Mouse (Mus musculus) adrenal gland, postnatal 36 days (tissue): ENCODE measurements around the gene Mcpt2. TPM values are rescaled to one million over a fixed set of nuclear protein-coding genes. Genes with fewer than 3 reads are reported as not detected.
"Not testable (repeated sequence)": the region's sequence is repeated elsewhere in the genome, so short reads cannot be mapped to it uniquely, and the experiment has no call there.

Experiments
- DNase-seq, 2 experiments: peaks; one replicate each; pipeline ENCODE4 v3.0.0; 2021; ENCODE audit warnings: mixed read lengths in 1 of 2
- long read RNA-seq, 2 experiments: library from polyadenylated mRNA; stranded (forward); transcript quantifications; one replicate each; pipeline ENCODE4 v2.0.0; 2021; ENCODE audit warnings: borderline sequencing depth in 2 of 2
- microRNA-seq: library from miRNA; unstranded; fragments of <30 nt; microRNA quantifications from one replicate; pipeline ENCODE4 v1.2.0, GENCODE M21; 2021
- total RNA-seq, 2 experiments: library from RNA; stranded (reverse); gene quantifications; 2 replicates each; pipeline ENCODE4 v1.2.3; 2021

Gene Mcpt2
- not detected for total RNA-seq
- long read RNA-seq, experiment 1 = 0 reads
- long read RNA-seq, experiment 2 = 0 reads

DNA sequence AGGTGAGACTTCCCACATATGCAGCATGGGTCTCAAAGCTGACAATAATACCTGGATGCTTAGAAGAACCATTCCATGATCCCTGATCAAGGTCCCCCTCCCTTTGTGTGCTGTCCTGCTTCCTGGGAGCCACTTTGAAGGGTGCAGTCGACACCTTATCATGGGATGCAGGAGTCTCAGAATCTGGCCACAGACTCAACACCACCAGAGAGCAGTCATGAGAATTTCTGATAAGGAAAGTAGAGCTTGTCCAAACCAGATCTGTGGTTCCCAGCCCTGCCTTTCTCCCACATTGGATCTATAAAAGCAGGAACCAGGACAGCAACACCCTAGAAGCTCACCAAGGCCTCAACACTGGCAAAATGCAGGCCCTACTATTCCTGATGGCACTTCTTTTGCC, at the start of gene Mcpt2:
Mcpt2 (plus strand) TSS at position 250 of the 400 bp plus-strand sequence.
- not testable (repeated sequence) for DNase-seq

GRCm38 (mm10) chr14:56013147-56013546, 28.7 kb upstream of the Mcpt2 start:
- no peak for DNase-seq

DNA sequence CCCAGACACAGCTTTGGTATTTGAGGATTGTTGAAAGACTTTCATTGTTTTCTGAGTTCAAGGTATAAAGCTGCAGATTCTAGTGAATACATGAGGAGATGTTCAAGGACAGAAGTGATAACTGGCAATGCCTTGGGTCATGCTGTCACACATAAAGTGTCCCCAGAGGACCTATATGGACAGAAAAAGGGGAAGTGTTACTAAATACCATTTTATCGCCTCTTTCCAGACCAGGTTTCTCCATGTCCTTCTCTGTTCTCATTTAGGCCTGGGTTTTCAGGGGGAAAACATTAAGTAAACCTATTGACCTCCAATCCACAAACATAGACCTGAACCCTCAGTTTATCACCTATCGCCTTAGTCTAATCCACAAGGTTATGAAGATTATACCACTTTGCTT, 27.9 kb upstream of the Mcpt2 start:
- DNase-seq = no peak

DNA sequence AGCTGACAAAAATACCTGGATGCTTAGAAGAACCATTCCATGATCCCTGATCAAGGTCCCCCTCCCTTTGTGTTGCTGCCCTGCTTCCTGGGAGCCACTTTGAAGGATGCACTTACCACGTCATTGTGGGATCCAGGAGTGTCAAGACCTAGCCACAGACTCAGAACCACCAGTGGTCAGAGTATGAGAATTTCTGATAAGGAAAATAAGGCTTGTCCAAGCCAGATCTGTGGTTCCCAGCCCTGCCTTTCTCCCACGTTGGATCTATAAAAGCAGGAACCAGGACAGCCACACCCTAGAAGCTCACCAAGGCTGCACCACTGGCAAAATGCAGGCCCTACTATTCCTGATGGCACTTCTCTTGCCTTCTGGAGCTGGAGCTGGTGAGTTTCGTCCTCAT, 24.2 kb upstream of the Mcpt2 start, which contains the start of gene Mcpt1:
Mcpt1 (plus strand) TSS at position 301 of the 400 bp plus-strand sequence.
- not testable (repeated sequence) for DNase-seq

DNA sequence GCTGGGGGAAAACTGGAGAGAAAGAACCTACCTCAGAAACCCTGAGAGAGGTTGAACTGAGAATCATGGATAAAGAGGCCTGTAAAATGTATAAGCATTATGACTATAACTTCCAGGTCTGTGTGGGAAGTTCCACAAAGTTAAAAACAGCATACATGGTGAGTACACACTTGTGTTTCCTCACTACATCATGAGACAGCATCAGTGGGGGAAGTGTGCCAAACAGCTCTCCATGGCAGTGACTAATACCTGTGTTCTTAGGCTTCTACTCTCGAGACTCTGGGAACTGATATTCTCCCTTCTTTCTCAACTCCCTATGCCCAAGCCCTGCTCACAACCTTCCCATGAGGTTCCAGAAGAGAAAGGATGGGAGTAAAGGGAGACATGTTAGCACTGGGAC, 22.4 kb upstream of the Mcpt2 start:
- DNase-seq = no peak

- not testable (repeated sequence) for DNase-seq
These were observed 20.5 kb upstream of the Mcpt2 start for GRCm38 (mm10) chr14:56021305-56021704.

DNA sequence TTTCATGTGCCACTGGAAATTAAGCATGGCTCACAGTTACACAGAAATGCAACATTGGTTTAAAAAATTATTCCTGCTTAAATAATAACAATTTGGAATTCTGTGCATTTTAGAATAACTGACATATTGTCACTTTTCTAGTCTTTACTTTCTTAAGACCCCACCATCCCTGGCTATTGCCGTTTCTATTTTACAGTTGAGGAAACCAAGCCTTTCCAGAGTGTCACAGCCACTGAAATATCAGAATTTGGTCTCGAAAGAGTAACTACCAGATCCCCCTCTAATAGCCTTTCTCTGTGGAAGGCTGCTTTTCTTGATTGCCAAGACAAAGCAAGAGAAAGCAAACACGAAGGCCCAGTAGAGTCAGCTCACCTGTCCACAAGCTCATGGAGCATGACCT, 11.4 kb upstream of the Mcpt2 start, which contains the start of gene Mcpt9:
Mcpt9 (minus strand) TSS at position 101 of the 400 bp plus-strand sequence.
- not testable (repeated sequence) for DNase-seq

DNA sequence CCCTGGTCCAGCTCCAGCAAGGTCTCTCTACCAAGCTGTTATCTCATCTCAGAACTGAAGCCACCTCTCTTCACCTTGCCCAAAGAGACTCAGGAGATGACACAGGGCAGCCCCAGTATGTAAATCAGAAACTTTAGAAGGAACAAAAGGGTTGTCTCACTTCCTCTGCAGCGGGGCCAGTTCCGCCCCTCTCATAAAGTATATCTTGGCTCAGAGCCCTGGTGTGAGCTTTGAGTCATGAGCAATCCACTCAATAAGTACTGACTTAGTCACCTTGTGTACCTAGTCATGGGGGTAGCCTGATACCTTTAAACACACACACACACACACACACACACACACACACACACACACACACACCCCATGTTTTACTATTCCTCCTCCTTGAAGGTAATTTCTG, 7.4 kb upstream of the Mcpt2 start:
- no peak for DNase-seq

- DNase-seq = no peak
These were observed 13.6 kb downstream of the Mcpt2 start for GRCm38 (mm10) chr14:56055408-56055807.

GRCm38 (mm10) chr14:56057722-56058121, 15.9 kb downstream of the Mcpt2 start:
- no peak for DNase-seq

GRCm38 (mm10) chr14:56062213-56062612, 20.4 kb downstream of the Mcpt2 start, which contains the start of gene Mcpt4:
Mcpt4 (minus strand) TSS chr14:56062313.
- DNase-seq = not testable (repeated sequence)

- no peak for DNase-seq
These were observed 40.2 kb downstream of the Mcpt2 start for GRCm38 (mm10) chr14:56082016-56082415.

DNA sequence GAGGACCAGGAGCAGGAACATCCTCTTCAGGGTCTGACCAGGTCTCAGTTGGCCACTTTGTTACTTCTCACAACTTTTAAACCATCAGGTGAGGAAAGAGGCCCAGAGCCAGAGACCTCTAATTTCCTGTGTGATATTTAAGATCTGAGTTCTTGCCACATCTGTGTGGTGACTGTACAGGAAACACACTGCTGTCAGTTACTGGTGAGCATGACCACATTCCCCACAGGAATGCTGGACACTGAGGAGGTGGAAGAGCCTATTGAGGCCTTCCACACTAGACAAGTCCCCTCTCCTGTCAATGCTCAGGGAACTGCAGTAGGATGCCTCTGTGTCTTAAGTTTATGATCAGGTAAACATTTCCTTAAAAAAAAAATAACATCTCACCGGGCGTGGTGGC, 43.3 kb downstream of the Mcpt2 start, which contains the start of gene Mcpt8:
Mcpt8 (minus strand) TSS at position 107 of the 400 bp plus-strand sequence.
- no peak for DNase-seq

DNA sequence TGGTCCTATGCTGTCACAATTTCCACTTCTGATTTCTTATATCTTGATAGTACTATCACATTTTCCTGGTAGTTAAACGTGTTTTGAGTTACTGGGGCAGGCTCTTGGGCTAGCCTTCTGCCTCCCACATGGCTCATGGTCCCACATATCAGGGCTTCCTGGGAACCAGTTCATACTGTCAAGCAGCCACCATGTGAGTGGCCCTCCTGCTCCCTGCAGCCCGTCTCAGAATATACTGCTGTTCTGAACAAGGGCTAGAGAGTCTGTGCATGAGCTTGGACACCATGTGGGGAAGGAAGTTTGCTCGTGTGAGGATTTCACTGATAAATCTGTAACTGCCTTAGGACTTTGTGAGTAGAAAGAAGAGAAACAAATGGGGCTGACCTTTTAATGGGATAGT, 44.9 kb downstream of the Mcpt2 start:
- no peak for DNase-seq

GRCm38 (mm10) chr14:56093353-56093752, 51.5 kb downstream of the Mcpt2 start:
- no peak for DNase-seq

Small RNA genes lying within 50 kb of the gene (microRNA-seq; reads per million reads assigned to microRNA genes)
- not detected for gene Mir6949

Other genes starting within 250 kb of the Mcpt2 start
- gene Nfatc4, start 218.9 kb upstream of the Mcpt2 start, total RNA-seq = 10 to 100 TPM; 19.2 to 26.0 TPM
- 10 to 100 TPM in 1 of 2 experiments, 1 to 10 TPM in 1; 9.4 to 10.7 TPM for gene Nynrin, start 188.0 kb upstream of the Mcpt2 start, total RNA-seq
- under 1 TPM in 1 of 2 experiments, not detected in 1; 0.13 TPM for gene Cbln3, start 157.6 kb upstream of the Mcpt2 start, total RNA-seq
- 10 to 100 TPM; 16.6 to 17.0 TPM for gene Khnyn, start 157.1 kb upstream of the Mcpt2 start, total RNA-seq
- 10 to 100 TPM; 51.6 to 73.8 TPM for gene Sdr39u1, start 141.7 kb upstream of the Mcpt2 start, total RNA-seq
- 1 to 10 TPM; 1.9 to 2.7 TPM for gene Cma1, start 97.4 kb upstream of the Mcpt2 start, total RNA-seq
- not detected for gene Cma2, start 91.1 kb upstream of the Mcpt2 start, total RNA-seq
- gene Mcpt1, start 24.1 kb upstream of the Mcpt2 start, total RNA-seq = not detected
- gene Mcpt9, start 11.5 kb upstream of the Mcpt2 start, total RNA-seq = not detected
- gene Mcpt4, start 20.3 kb downstream of the Mcpt2 start, total RNA-seq = 1 to 10 TPM; 2.2 to 2.8 TPM
- not detected for gene Mcpt8, start 43.2 kb downstream of the Mcpt2 start, total RNA-seq
- not detected for gene Ctsg, start 60.5 kb downstream of the Mcpt2 start, total RNA-seq
- not detected for gene Gzme, start 78.6 kb downstream of the Mcpt2 start, total RNA-seq
- gene Gzmd, start 90.6 kb downstream of the Mcpt2 start, total RNA-seq = not detected
- not detected for gene Gzmg, start 117.5 kb downstream of the Mcpt2 start, total RNA-seq
- gene Gzmn, start 132.6 kb downstream of the Mcpt2 start, total RNA-seq = not detected
- gene Gzmf, start 169.4 kb downstream of the Mcpt2 start, total RNA-seq = not detected
- gene Gzmc, start 192.6 kb downstream of the Mcpt2 start, total RNA-seq = not detected
- gene Gzmb, start 220.2 kb downstream of the Mcpt2 start, total RNA-seq = under 1 TPM; 0.20 to 0.33 TPM